Mouse (Mus musculus): Measurements from ENCODE around the gene Cd247.

- TF ChIP-seq CTCF (IDR thresholded peaks at IDR 0.05; ENCODE audit: low read depth), result no peak
- no peak for TF ChIP-seq EP300 (IDR thresholded peaks at IDR 0.05; ENCODE audit: low read depth)
Observed at GRCm38 (mm10) chr1:165840548-165841230, 52.2 kb downstream of the Cd247 start.

Data from heart, postnatal 0 days (tissue).